Mouse (Mus musculus): ENCODE measurements at regions not wholly inside any gene's neighbourhood (a gene's known extent, or its start where the extent isn't known, plus 50 kb on each side); places are given as distances from the start of the nearest gene placed in this dataset.

GRCm38 (mm10) chr14:97331388-97331787 lies 812.5 kb upstream of the Klhl1 start:
- ATAC-seq (ENCODE audit: insufficient number of reproducible peaks, insufficient read depth, low FRiP score, low TSS enrichment, low read depth): no peak
- Histone ChIP-seq H3K4me1 (replicated peaks) (no peaks in the 10 kb centered on the region), H3K9me3 (no peaks in the 10 kb centered on the region), H3K4me3 (replicated peaks) (no peak overlapping the region), H3K27ac (no peak overlapping the region), H3K27me3 (no peaks in the 10 kb centered on the region), H3K36me3 (no peaks in the 10 kb centered on the region), H3K9ac (replicated peaks) (no peak overlapping the region), H3K4me2 (no peak overlapping the region)
- WGBS: 9% methylated on average over 2 of the region's 2 CpGs

- peaks cover 2% of the 10 kb centered on the region; the same call in 1 of the 2 replicates for H3K9me3 ChIP-seq
- no peak overlapping the region for H3K9ac ChIP-seq (replicated peaks)
- H3K4me1 ChIP-seq (replicated peaks): no peaks in the 10 kb centered on the region
- WGBS: 65% methylated on average over 3 of the region's 3 CpGs
- H3K27ac ChIP-seq: no peak overlapping the region
- ATAC-seq (ENCODE audit: insufficient number of reproducible peaks, insufficient read depth, low FRiP score, low TSS enrichment, low read depth): no peak
- no peak overlapping the region for H3K4me2 ChIP-seq
- no peaks in the 10 kb centered on the region for H3K36me3 ChIP-seq
- H3K4me3 ChIP-seq (replicated peaks): no peak overlapping the region
- H3K27me3 ChIP-seq: no peaks in the 10 kb centered on the region
Measured at GRCm38 (mm10) chr14:97329979-97330378, 811.1 kb upstream of the Klhl1 start.

- H3K4me1 ChIP-seq (replicated peaks): no peaks in the 10 kb centered on the region
- no peak overlapping the region for H3K4me3 ChIP-seq (replicated peaks)
- no peak overlapping the region for H3K9ac ChIP-seq (replicated peaks)
- 0 out of 2 replicates have a peak, but pooled peaks cover 2% of the 10 kb centered on the region for H3K9me3 ChIP-seq
- WGBS: 63% methylated on average over 4 of the region's 4 CpGs
- ATAC-seq (ENCODE audit: insufficient number of reproducible peaks, insufficient read depth, low FRiP score, low TSS enrichment, low read depth): no peak
- no peaks in the 10 kb centered on the region for H3K27me3 ChIP-seq
- no peak overlapping the region for H3K27ac ChIP-seq
- no peak overlapping the region for H3K4me2 ChIP-seq
- H3K36me3 ChIP-seq: no peaks in the 10 kb centered on the region
Measured at GRCm38 (mm10) chr14:97293109-97293508, 774.2 kb upstream of the Klhl1 start.

GRCm38 (mm10) chr14:97287447-97287846 lies 768.5 kb upstream of the Klhl1 start:
- no peaks in the 10 kb centered on the region for H3K27me3 ChIP-seq
- no peaks in the 10 kb centered on the region for H3K36me3 ChIP-seq
- H3K9me3 ChIP-seq: no peaks in the 10 kb centered on the region
- no peak overlapping the region for H3K4me2 ChIP-seq
- no peak overlapping the region for H3K4me3 ChIP-seq (replicated peaks)
- no peak overlapping the region for H3K9ac ChIP-seq (replicated peaks)
- no peak overlapping the region for H3K27ac ChIP-seq
- H3K4me1 ChIP-seq (replicated peaks): no peaks in the 10 kb centered on the region
- ATAC-seq (ENCODE audit: insufficient number of reproducible peaks, insufficient read depth, low FRiP score, low TSS enrichment, low read depth): no peak

GRCm38 (mm10) chr14:97258461-97258860 lies 739.6 kb upstream of the Klhl1 start:
- WGBS: 42% methylated on average over 3 of the region's 3 CpGs
- ATAC-seq (ENCODE audit: insufficient number of reproducible peaks, insufficient read depth, low FRiP score, low TSS enrichment, low read depth): no peak
- Histone ChIP-seq H3K27me3 (no peaks in the 10 kb centered on the region), H3K9ac (replicated peaks) (no peak overlapping the region), H3K4me3 (replicated peaks) (no peak overlapping the region), H3K27ac (no peak overlapping the region), H3K4me1 (replicated peaks) (no peaks in the 10 kb centered on the region), H3K4me2 (no peak overlapping the region), H3K9me3 (no peaks in the 10 kb centered on the region), H3K36me3 (no peaks in the 10 kb centered on the region)

Data from limb, embryonic 12.5 days (tissue).